Mouse (Mus musculus): Measurements from ENCODE around the gene Adck2. TPM values are rescaled to one million over a fixed set of nuclear protein-coding genes. Genes with fewer than 3 reads are reported as not detected.

Adck2 gene
- polyA plus RNA-seq, 1 experiment from 2014 or later, result 29.0 TPM

Other genes starting within 250 kb of the Adck2 start
- 26.4 and 32.1 TPM in 2 replicates for gene Slc37a3, start 196.2 kb upstream of the Adck2 start, polyA plus RNA-seq (2015; fragmentation: Nextera tagmentation; extraction: Ambion mirVana)
- 22.3 and 24.9 TPM in 2 replicates for gene Rab19, start 192.7 kb upstream of the Adck2 start, polyA plus RNA-seq (2015; fragmentation: Nextera tagmentation; extraction: Ambion mirVana)
- gene Mkrn1, start 153.4 kb upstream of the Adck2 start, polyA plus RNA-seq (2015; fragmentation: Nextera tagmentation; extraction: Ambion mirVana), result 80.3 and 91.5 TPM in 2 replicates
- 2.1 and 2.6 TPM in 2 replicates for gene Dennd2a, start 16.0 kb upstream of the Adck2 start, polyA plus RNA-seq (2015; fragmentation: Nextera tagmentation; extraction: Ambion mirVana)
- 2.3 and 2.7 TPM in 2 replicates for gene Gm42420, start 11.9 kb downstream of the Adck2 start, polyA plus RNA-seq (2015; fragmentation: Nextera tagmentation; extraction: Ambion mirVana)
- gene Ndufb2, start 18.7 kb downstream of the Adck2 start, polyA plus RNA-seq (2015; fragmentation: Nextera tagmentation; extraction: Ambion mirVana), result 335 and 367 TPM in 2 replicates
- 5.3 and 7.1 TPM in 2 replicates for gene Braf, start 151.6 kb downstream of the Adck2 start, polyA plus RNA-seq (2015; fragmentation: Nextera tagmentation; extraction: Ambion mirVana)
- gene Mrps33, start 237.1 kb downstream of the Adck2 start, polyA plus RNA-seq (2015; fragmentation: Nextera tagmentation; extraction: Ambion mirVana), result 263 and 278 TPM in 2 replicates

Data from thymus, postnatal 0 days (tissue).